Mouse (Mus musculus) erythroblast, embryonic 14.5 days (primary cell): ENCODE results near the gene Khdc1c.
"Not testable (repeated sequence)": the region's sequence is repeated elsewhere in the genome, so short reads cannot be mapped to it uniquely, and the experiment has no call there.

ENCODE experiments used
- GATA1 ChIP-seq: IDR thresholded peaks from 2 replicates; pipeline ENCODE4 v1.6.1; 2012; ENCODE audit warnings: low read length, inconsistent platforms, mixed read lengths
- TAL1 ChIP-seq: IDR thresholded peaks from 3 replicates; pipeline ENCODE4 v1.6.1; 2012; ENCODE audit warnings: low read length, inconsistent platforms, mixed read lengths

DNA sequence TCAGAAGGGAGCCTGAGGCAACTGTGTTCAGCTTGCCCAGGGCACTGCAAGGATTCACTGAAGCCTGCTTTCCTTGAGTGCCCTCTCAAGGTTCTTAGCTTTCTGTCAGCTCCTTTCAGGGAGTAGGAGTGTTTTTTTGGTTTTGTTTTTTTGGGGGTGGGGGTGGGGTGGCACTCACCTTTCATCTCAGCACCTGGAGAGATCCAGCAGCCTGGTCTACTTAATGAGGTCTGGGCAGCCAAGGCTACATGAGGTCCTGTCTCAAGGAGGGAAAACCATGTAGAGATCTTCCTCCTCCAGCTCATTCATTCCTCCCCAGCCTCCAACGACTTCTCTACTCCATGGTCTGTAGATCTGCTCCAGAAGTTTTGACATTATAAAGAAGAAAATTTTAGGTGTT lies at the start of gene Khdc1c:
- TF ChIP-seq TAL1, GATA1: not testable (repeated sequence)
